Mouse (Mus musculus) adipocyte (in vitro differentiated cells): Measurements from ENCODE around the gene C1qtnf5.
"Not testable (repeated sequence)": the region's sequence is repeated elsewhere in the genome, so short reads cannot be mapped to it uniquely, and the experiment has no call there.

Experiments used
- DNase-seq: peaks from one replicate; pipeline ENCODE4 v3.0.0-alpha.2; 2016; ENCODE audit warnings: low spot score

Gene C1qtnf5

GRCm38 (mm10) chr9:44106596-44106995 lies 449 bp upstream of the C1qtnf5 start:
- DNase-seq, result no peak

- DNase-seq, result no peak
These were observed 623 bp downstream of the C1qtnf5 start for GRCm38 (mm10) chr9:44107557-44108179.

GRCm38 (mm10) chr9:44108269-44109055 lies 1.4 kb downstream of the C1qtnf5 start:
- DNase-seq, result no peak

GRCm38 (mm10) chr9:44109360-44110095 lies 2.5 kb downstream of the C1qtnf5 start:
- peak; percentile 78 for DNase-seq

- DNase-seq, result not testable (repeated sequence)
These were observed 4.9 kb downstream of the C1qtnf5 start for GRCm38 (mm10) chr9:44111909-44112308.

- DNase-seq, result peak; percentile 99
These were observed 6.2 kb downstream of the C1qtnf5 start, which contains the start of the genes Gm49380 and Rnf26 for GRCm38 (mm10) chr9:44113105-44113789. Gm49380 (minus strand) TSS chr9:44113500. Rnf26 (minus strand) TSS chr9:44113517.

- DNase-seq, result no peak
These were observed 7.4 kb downstream of the C1qtnf5 start for GRCm38 (mm10) chr9:44114453-44114852.

- no peak for DNase-seq
These were observed 8.6 kb downstream of the C1qtnf5 start for GRCm38 (mm10) chr9:44115599-44115998.

GRCm38 (mm10) chr9:44116182-44116581 lies 9.1 kb downstream of the C1qtnf5 start:
- DNase-seq, result no peak

GRCm38 (mm10) chr9:44119011-44119410 lies 12.0 kb downstream of the C1qtnf5 start:
- no peak for DNase-seq

- DNase-seq, result no peak
These were observed 13.0 kb downstream of the C1qtnf5 start for GRCm38 (mm10) chr9:44119948-44120465.

GRCm38 (mm10) chr9:44124317-44124716 lies 17.3 kb downstream of the C1qtnf5 start:
- DNase-seq, result no peak

GRCm38 (mm10) chr9:44125026-44125425 lies 18.0 kb downstream of the C1qtnf5 start:
- no peak for DNase-seq

- DNase-seq, result peak; percentile 97
These were observed 18.7 kb downstream of the C1qtnf5 start for GRCm38 (mm10) chr9:44125546-44126428.

GRCm38 (mm10) chr9:44126746-44127145 lies 19.7 kb downstream of the C1qtnf5 start:
- DNase-seq, result no peak

- DNase-seq, result no peak
These were observed 20.3 kb downstream of the C1qtnf5 start for GRCm38 (mm10) chr9:44127351-44127801.

- DNase-seq, result no peak
These were observed 22.6 kb downstream of the C1qtnf5 start for GRCm38 (mm10) chr9:44129633-44130032.

- no peak for DNase-seq
These were observed 23.0 kb downstream of the C1qtnf5 start for GRCm38 (mm10) chr9:44130034-44130433.

GRCm38 (mm10) chr9:44130581-44131275 lies 23.7 kb downstream of the C1qtnf5 start:
- no peak for DNase-seq

GRCm38 (mm10) chr9:44131276-44131590 lies 24.2 kb downstream of the C1qtnf5 start:
- no peak for DNase-seq
